Mouse (Mus musculus) subcutaneous adipose tissue, adult 2 months (tissue): ENCODE measurements around the gene Ndrg4. TPM values are rescaled to one million over a fixed set of nuclear protein-coding genes. Genes with fewer than 3 reads are reported as not detected.

Experiments used
- polyA plus RNA-seq: library from polyadenylated mRNA; depleted of rRNA; stranded (reverse); fragments of >200 nt; gene quantifications from 2 replicates; pipeline ENCODE4 v1.2.3, GENCODE M21; 2012; ENCODE audit warnings: low replicate concordance; rRNA removed

Gene Ndrg4
- polyA plus RNA-seq: 18.1 and 46.3 TPM in 2 replicates

DNA sequence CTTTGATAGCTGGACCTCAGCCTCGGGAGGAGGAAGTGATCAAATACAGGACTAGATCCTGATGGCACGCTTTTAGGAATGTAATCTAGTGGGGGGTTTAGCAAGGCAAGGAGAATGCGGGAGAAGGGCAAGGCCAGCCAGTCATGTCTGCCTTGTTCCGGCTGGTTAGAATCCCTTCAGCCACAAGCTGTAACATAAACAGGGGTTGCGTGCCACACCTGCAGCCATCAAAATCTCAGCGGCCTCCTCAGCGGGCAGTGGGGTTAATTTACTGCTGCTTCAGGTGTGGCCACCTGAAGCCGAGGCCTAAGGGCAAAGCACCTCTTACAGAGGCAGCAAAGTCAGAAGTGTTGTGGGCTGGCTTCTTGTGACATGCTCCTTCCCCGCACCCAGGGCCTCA lies at the start of gene Ndrg4:
TSS of gene Ndrg4 (plus strand) at position 350 of the 400 bp plus-strand sequence.

GRCm38 (mm10) chr8:95633262-95634062 lies 43.3 kb upstream of the Ndrg4 start, which contains the start of gene Gins3:
TSS of gene Gins3 (plus strand) at chr8:95633453.

DNA sequence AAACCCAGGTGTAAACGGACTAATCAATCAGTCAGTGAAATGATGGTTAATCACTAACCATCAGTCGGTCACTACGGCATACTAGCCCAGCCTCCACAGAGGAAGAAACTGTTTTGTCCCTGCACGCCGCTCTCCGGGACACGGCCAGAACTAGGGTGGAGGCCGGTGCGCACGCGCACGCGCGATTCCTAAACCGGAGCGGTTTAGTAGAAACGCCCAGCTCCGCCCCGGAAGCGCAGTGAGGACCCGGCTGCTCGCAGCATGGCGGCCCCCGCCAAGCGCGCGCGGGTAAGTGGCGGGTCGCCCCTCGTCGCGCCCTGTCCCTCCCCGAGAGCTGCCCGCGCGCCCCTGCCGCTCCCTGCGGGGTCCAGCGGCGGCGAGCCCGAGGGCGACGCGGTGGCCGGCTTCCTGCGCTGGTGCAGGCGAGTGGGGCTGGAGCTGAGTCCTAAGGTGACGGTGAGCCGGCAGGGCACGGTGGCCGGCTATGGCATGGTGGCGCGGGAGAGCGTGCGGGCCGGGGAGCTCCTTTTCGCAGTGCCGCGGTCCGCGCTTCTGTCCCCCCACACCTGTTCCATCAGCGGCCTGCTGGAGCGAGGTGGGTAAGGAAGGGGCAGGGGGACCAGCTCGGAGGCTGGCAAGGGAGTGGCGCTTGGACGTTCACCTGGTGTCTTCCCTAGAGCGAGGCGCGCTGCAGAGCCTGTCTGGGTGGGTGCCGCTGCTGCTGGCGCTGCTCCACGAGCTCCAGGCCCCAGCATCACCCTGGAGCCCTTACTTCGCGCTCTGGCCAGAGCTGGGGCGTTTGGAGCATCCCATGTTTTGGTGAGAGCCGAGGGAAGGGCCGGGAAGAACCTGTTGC lies 39.1 kb downstream of the Ndrg4 start, which contains the start of gene Setd6:
TSS of gene Setd6 (plus strand) at position 206 of the 856 bp plus-strand sequence.

Other genes with a start within 250 kb of the Ndrg4 start
- 38.8 and 85.9 TPM in 2 replicates for gene Cfap20, start 242.1 kb upstream of the Ndrg4 start, polyA plus RNA-seq
- 26.7 and 34.3 TPM in 2 replicates for gene Csnk2a2, start 186.9 kb upstream of the Ndrg4 start, polyA plus RNA-seq
- gene Ccdc113, start 142.9 kb upstream of the Ndrg4 start, polyA plus RNA-seq: 0.27 TPM in 1 of 2 replicates, not detected in the other
- gene Prss54, start 100.6 kb upstream of the Ndrg4 start, polyA plus RNA-seq: not detected in 2 replicates
- 1.3 and 4.2 TPM in 2 replicates for gene Gins3, start 43.5 kb upstream of the Ndrg4 start, polyA plus RNA-seq
- 9.6 and 16.5 TPM in 2 replicates for gene Setd6, start 38.9 kb downstream of the Ndrg4 start, polyA plus RNA-seq
- 62.1 and 132 TPM in 2 replicates for gene Cnot1, start 130.5 kb downstream of the Ndrg4 start, polyA plus RNA-seq
- 33.5 and 44.4 TPM in 2 replicates for gene Sap18b, start 148.4 kb downstream of the Ndrg4 start, polyA plus RNA-seq
- gene Slc38a7, start 176.6 kb downstream of the Ndrg4 start, polyA plus RNA-seq: 28.2 and 36.2 TPM in 2 replicates
- 47.3 and 98.5 TPM in 2 replicates for gene Got2, start 211.6 kb downstream of the Ndrg4 start, polyA plus RNA-seq